Mouse (Mus musculus) CD4-positive, CD25-positive, alpha-beta regulatory T cell, adult 2 months (primary cell): Measurements from ENCODE around the gene Cog4.
A peak's percentile ranks its signal among the peaks of the same experiment; 100 is the strongest.
"Not testable (repeated sequence)": the region's sequence is repeated elsewhere in the genome, so short reads cannot be mapped to it uniquely, and the experiment has no call there.

Source experiments
- DNase-seq: peaks from one replicate; pipeline ENCODE4 v3.0.0-alpha.2; 2012; ENCODE audit warnings: low read depth, low spot score

Cog4 gene

DNA sequence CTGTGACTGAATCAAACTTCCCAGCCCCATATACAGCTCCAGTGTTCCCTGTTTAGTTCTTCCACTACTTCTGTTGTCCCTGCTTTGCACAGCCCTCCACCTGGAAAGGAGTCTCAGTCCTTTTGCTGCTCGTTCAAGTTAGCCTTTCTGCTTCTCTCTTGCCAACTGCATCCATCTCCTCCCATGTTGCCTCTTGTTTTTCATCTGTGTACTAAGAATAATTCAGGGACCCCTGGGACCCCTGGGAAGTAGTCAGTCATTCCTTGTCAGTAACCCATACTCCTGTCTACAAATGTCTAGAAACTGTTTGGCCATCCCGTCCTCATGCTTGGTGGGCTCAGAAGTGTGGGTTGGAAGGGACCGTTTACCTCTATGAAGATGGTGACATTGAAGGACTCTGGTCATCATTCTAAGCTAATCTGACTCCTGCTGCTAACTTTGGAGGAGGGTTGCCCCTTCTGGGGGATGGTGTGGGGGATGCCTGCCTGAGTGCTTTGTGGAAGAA, 74.4 kb downstream of the Cog4 start:
- DNase-seq: no peak

DNA sequence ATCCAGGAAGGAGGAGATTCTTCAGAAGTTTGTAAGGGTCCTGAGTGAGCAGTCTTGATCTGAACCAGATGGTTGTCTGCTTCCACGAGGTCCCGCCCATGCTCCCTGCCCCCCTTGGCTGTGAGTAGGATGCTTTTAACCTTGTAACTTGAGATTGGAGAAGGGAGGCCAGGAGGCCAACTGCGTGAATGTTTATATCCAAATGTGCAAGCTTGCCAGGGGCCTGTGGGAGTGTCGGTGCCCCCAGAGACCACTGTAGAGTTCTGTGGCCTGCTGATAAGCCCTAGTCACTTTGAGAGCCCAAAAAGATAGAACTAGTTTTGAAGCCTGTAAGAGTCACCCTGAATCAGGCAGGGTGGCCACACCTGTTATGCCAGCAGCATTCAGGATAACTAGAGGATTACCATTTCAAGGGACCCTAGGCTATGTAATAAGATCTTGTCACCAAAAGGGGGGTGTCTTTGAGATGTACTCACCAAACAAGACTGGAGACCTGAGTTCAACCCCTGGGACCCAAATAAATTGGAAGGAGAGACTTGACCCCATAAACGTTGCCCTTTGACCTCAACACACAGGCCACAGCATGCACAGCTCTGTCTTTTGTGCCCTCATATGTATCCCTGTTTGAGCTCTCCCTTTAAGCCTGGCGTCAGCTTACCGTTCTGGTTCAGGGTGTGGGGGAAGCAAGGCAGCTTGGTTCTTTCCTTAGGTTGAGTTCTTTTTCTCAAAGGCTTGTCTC, 75.3 kb downstream of the Cog4 start:
- no peak for DNase-seq

DNA sequence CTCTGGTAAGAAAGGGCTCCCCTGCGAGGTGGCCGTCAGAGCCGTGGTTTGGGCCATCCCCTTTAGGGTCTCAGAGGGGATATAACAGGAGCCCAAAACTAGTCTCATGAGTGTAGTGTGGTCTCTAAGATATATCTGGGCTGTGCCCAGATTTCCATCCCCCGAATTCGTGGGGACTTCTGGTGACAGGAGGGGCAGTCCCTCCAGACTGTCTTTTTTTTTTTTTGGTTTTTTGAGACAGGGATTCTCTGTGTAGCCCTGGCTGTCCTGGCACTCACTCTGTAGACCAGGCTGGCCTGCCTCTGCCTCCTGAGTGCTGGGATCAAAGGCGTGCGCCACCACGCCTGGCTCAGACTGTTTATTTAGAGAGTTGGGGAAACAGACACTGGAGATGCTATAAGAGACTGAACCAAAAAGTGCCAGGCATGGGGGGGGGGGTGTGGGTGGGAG, 79.3 kb downstream of the Cog4 start:
- no peak for DNase-seq

DNA sequence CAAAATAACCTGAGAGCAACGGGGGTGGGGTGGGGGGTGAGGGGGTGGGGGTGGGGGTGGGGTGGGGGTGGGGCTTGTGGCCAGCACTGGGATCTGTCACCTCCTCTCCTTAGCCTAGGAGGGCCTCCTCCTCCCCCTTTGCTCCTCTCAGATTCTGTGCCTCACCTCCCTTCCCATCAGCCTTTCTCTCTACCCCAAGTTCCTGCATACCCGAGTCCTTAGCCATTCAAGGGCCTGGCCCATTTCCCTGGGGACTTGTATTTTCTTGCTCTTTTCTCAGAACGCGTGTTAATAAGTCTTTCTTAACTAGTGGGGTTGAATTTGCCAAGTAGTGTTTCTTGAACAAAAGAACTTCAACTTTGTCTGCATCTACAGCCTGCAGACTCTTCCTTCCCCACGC, 80.3 kb downstream of the Cog4 start:
- no peak for DNase-seq

DNA sequence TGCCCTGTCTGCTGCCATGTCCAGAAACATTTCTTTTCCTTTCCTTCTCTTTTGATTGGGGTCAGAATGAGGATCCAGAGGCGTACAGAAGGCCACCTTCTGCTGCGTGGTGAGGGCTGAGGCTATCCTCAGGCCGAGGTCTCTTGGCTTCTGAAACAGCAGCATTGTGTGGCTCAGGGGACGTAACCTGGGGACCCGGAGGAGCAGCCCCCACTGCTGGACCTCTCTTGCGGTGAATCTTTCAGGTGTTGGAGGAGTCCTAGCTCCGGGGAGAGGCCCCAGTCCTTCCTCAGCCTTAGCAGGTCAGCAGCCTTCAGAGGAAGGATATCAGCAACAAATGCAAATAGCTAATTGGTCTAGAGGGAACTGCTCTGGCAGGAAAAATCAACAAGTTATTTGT, 82.0 kb downstream of the Cog4 start:
- no peak for DNase-seq

DNA sequence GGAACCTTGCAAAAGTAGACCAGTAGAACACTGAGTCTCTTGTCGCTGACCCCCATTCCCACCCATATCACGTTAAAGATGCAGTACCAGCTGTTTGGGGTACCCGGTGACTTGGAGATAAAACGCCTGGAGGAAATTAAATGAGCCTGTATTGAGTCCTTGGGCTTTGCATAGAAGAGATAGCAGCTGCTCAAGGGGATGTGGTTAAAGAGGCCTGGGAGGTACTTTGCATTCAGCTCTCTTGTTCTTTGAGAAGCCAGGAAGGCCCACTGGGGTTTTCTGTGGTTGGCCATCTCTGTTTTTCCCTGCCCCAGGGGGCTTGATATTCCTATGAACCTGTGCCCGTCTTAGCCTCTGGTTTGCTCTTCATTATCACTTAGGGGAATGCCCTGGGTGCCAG, 82.7 kb downstream of the Cog4 start:
- peak; percentile 61 for DNase-seq

DNA sequence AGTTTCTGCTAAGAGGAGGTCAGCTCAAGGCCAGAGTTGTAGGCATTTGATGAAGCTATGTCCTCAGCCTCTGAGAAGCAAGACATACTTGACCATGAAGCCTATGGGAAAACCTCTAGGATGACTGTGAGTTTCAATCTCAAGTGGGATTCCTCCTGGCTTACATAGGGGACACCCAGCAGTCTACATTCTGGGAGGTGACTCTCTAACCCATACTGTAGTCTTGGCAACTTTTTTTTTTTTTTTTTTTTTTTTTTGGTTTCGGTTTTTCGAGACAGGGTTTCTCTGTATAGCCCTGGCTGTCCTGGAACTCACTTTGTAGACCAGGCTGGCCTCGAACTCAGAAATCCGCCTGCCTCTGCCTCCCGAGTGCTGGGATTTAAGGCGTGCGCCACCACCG, 83.3 kb downstream of the Cog4 start:
- not testable (repeated sequence) for DNase-seq

DNA sequence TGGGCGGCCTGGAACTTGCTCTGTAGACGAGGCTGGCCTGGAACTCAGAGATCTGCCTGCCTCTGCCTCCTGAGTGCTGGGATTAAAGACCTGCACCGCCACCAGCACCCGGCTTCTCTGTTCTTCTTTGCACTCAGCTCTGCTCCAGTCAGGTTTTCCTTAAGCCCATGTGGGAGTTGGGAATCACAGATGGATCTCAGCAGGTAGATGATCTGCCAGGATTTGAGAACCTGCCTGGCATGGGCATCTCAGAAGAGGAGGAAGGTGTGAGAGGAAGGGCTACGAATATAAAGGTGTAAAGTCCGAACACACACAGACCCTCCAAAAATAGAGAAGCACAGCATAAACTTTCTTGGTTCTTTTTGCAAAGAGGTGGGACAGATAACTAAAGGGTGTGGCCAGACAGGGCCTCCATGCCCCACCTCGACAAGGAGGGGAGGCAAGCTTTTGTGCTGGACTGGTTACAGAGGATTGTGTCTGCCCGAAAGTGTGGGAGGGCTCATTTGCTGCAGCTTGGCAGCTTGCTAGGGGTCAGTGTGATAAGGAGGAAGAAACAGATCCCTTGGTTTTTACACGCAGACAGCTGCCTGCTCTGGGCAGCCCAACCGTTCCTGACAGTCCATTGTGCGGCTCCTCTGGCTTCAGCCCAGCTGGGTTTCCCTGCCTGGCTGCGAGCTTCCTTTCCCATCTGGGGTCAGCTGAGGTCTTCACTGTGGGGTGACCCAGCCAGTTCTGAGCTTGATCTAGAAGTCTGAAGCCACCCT, 85.0 kb downstream of the Cog4 start:
- no peak for DNase-seq
